Mouse (Mus musculus) liver, postnatal 0 days (tissue): ENCODE data around the gene Tefm.

ENCODE experiments used
- CTCF ChIP-seq: sonication (generic); IDR thresholded peaks from 2 replicates; pipeline ENCODE4 v1.5.1; 2016; ENCODE audit warnings: antibody characterized with exemption, low read depth
- EP300 ChIP-seq: IDR thresholded peaks from 2 replicates; pipeline ENCODE4 v1.6.1; 2016; ENCODE audit warnings: antibody characterized with exemption, low read depth, mild to moderate bottlenecking

- TF ChIP-seq CTCF = no peak
- no peak for TF ChIP-seq EP300
Measured at GRCm38 (mm10) chr11:80132050-80132449, 9.9 kb downstream of the Tefm start.
